Mouse (Mus musculus) olfactory bulb, adult 2 months (tissue): ENCODE results near the gene Kif19a.

ENCODE experiments used
- CTCF ChIP-seq: fragments of 200-500 bp; IDR thresholded peaks from 2 replicates; pipeline ENCODE4 v1.5.1; 2012; ENCODE audit warnings: low read depth, mild to moderate bottlenecking, low read length, moderate library complexity; ENCODE audit not compliant: insufficient read depth
- POLR2A ChIP-seq: fragments of 200-500 bp; IDR thresholded peaks from 2 replicates; pipeline ENCODE4 v1.6.1; 2012; ENCODE audit warnings: mild to moderate bottlenecking, low read depth, low read length, moderate library complexity; ENCODE audit not compliant: insufficient read depth

DNA sequence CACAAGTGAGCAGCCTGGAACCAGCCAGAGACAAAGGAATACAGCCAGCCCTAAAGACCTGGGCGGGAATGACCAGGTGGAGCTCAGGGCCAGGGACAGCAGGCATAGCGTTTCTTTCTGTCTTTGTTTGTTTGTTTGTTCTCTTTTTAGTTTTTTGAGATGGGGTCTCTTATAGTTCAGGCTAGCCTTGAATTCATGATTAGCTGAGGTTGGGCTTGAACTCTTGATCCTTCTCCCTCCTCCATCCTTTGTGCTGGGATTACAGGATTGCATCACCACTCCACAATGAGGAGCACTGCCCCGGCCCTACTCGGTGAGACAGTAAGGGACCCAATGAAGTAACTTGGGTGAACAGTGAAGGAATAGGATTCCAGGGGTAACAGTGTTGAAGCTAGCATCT lies 29.5 kb downstream of the Kif19a start:
- TF ChIP-seq CTCF (no peak), POLR2A (no peak)
